Mouse (Mus musculus) midbrain, embryonic 11.5 days (tissue): ENCODE data around the gene Ccrl2. TPM values are rescaled to one million over a fixed set of nuclear protein-coding genes. Genes with fewer than 3 reads are reported as not detected.

ENCODE experiments used
- ATAC-seq: fragments of 200-750 bp; cut with Nextera tagmentation; 2 replicates; pipeline ENCODE4 v1.8.0; 2017; ENCODE audit warnings: moderate TSS enrichment, moderate library complexity; ENCODE audit not compliant: low FRiP score
- DNase-seq: peaks from one replicate; pipeline ENCODE4 v3.0.0; 2015; ENCODE audit warnings: low spot score; ENCODE audit errors: missing footprints
- H3K27ac ChIP-seq: fragments of 300-500 bp; sonication (generic); 2 replicates; pipeline ENCODE4 v1.5.1; 2014; ENCODE audit warnings: low read depth, low read length
- H3K27me3 ChIP-seq: fragments of 300-500 bp; sonication (generic); 2 replicates; pipeline ENCODE4 v1.6.1; 2014; ENCODE audit warnings: mild to moderate bottlenecking, low read length, moderate library complexity, mixed read lengths; ENCODE audit not compliant: control insufficient read depth, insufficient read depth
- H3K36me3 ChIP-seq: fragments of 300-500 bp; sonication (generic); 2 replicates; pipeline ENCODE4 v1.6.1; 2014; ENCODE audit warnings: mild to moderate bottlenecking, low read length, moderate library complexity, mixed read lengths; ENCODE audit not compliant: control insufficient read depth, insufficient read depth
- H3K4me1 ChIP-seq: fragments of 300-500 bp; sonication (generic); 2 replicates; pipeline ENCODE4 v1.6.1; 2014; ENCODE audit warnings: low read length; ENCODE audit not compliant: control insufficient read depth, insufficient read depth
- H3K4me2 ChIP-seq: fragments of 300-500 bp; sonication (generic); 2 replicates; pipeline ENCODE4 v1.6.1; 2014; ENCODE audit warnings: mild to moderate bottlenecking, moderate library complexity
- H3K4me3 ChIP-seq: fragments of 300-500 bp; sonication (generic); 2 replicates; pipeline ENCODE4 v1.5.1; 2014; ENCODE audit warnings: low read depth, low read length
- H3K9ac ChIP-seq: fragments of 300-500 bp; sonication (generic); 2 replicates; pipeline ENCODE4 v1.6.1; 2014; ENCODE audit warnings: low read length
- H3K9me3 ChIP-seq: fragments of 300-500 bp; sonication (generic); 2 replicates; pipeline ENCODE4 v1.6.1; 2016; ENCODE audit warnings: low read length; ENCODE audit not compliant: control insufficient read depth
- WGBS: fragments of 180-500 bp; shearing (Covaris S2); extraction: QIAGEN DNeasy Blood & Tissue Kit; methylation state at CpG from one replicate; pipeline ENCODE4 v1.1.7; 2014; 5-methylcytosine and 5-hydroxymethylcytosine counted together
- polyA plus RNA-seq: library from polyadenylated mRNA; unstranded; fragments of >200 nt; fragmentation: Nextera tagmentation; extraction: Ambion mirVana; gene quantifications from 2 replicates; pipeline ENCODE4 v1.2.1, GENCODE M21; 2014

The Ccrl2 gene
- polyA plus RNA-seq, 1 experiment from 2014 or later, result 1.9 TPM

- WGBS, result 71% methylated on average over 3 of the region's 3 CpGs
- H3K9ac ChIP-seq, result no peak overlapping the region
- no peaks in the 10 kb centered on the region for H3K9me3 ChIP-seq
- H3K4me3 ChIP-seq, result no peak overlapping the region
- no peak for DNase-seq
- no peaks in the 10 kb centered on the region for H3K27me3 ChIP-seq
- no peaks in the 10 kb centered on the region for H3K4me1 ChIP-seq
- ATAC-seq, result no peak
- H3K4me2 ChIP-seq, result no peak overlapping the region
- H3K36me3 ChIP-seq, result no peaks in the 10 kb centered on the region
- no peak overlapping the region for H3K27ac ChIP-seq
These were observed 45.3 kb downstream of the Ccrl2 start for GRCm38 (mm10) chr9:111012041-111012440.

GRCm38 (mm10) chr9:111011550-111011949, 45.8 kb downstream of the Ccrl2 start:
- H3K9ac ChIP-seq, result no peak overlapping the region
- DNase-seq (no peak), ATAC-seq (no peak)
- WGBS, result 85% methylated on average over 9 of the region's 9 CpGs
- no peaks in the 10 kb centered on the region for H3K27me3 ChIP-seq
- H3K4me2 ChIP-seq, result no peak overlapping the region
- H3K27ac ChIP-seq, result no peak overlapping the region
- H3K36me3 ChIP-seq, result no peaks in the 10 kb centered on the region
- no peaks in the 10 kb centered on the region for H3K9me3 ChIP-seq
- H3K4me3 ChIP-seq, result no peak overlapping the region
- no peaks in the 10 kb centered on the region for H3K4me1 ChIP-seq

- H3K4me2 ChIP-seq, result no peak overlapping the region
- no peaks in the 10 kb centered on the region for H3K36me3 ChIP-seq
- H3K9me3 ChIP-seq, result no peaks in the 10 kb centered on the region
- no peak for DNase-seq
- H3K9ac ChIP-seq, result no peak overlapping the region
- no peaks in the 10 kb centered on the region for H3K4me1 ChIP-seq
- WGBS, result 66% methylated on average over 3 of the region's 3 CpGs
- no peaks in the 10 kb centered on the region for H3K27me3 ChIP-seq
- H3K27ac ChIP-seq, result no peak overlapping the region
- no peak for ATAC-seq
- no peak overlapping the region for H3K4me3 ChIP-seq
These were observed 47.6 kb downstream of the Ccrl2 start for GRCm38 (mm10) chr9:111009763-111010162.

- no peaks in the 10 kb centered on the region for H3K4me1 ChIP-seq
- no peaks in the 10 kb centered on the region for H3K9me3 ChIP-seq
- WGBS, result 95% methylated on average over 2 of the region's 2 CpGs
- no peak overlapping the region for H3K9ac ChIP-seq
- ATAC-seq, result no peak
- H3K36me3 ChIP-seq, result no peaks in the 10 kb centered on the region
- no peak for DNase-seq
- H3K27ac ChIP-seq, result no peak overlapping the region
- H3K4me2 ChIP-seq, result no peak overlapping the region
- H3K27me3 ChIP-seq, result no peaks in the 10 kb centered on the region
- no peak overlapping the region for H3K4me3 ChIP-seq
These were observed 50.8 kb downstream of the Ccrl2 start for GRCm38 (mm10) chr9:111006544-111006943.

Other genes with a start within 250 kb of the Ccrl2 start
- not detected in 2 replicates for gene Prss44, start 243.5 kb downstream of the Ccrl2 start, polyA plus RNA-seq
- not detected in 2 replicates for gene Prss43, start 230.8 kb downstream of the Ccrl2 start, polyA plus RNA-seq
- gene Prss45, start 222.9 kb downstream of the Ccrl2 start, polyA plus RNA-seq, result 0.14 TPM in 1 of 2 replicates, not detected in the other
- 0.11 TPM in 1 of 2 replicates, not detected in the other for gene Prss46, start 213.0 kb downstream of the Ccrl2 start, polyA plus RNA-seq
- gene Prss50, start 199.6 kb downstream of the Ccrl2 start, polyA plus RNA-seq, result 0.37 TPM in 1 of 2 replicates, not detected in the other
- gene Als2cl, start 177.6 kb downstream of the Ccrl2 start, polyA plus RNA-seq, result 0.54 and 0.71 TPM in 2 replicates
- 0.18 and 0.22 TPM in 2 replicates for gene Tmie, start 177.4 kb downstream of the Ccrl2 start, polyA plus RNA-seq
- not detected in 2 replicates for gene Fam240a, start 140.7 kb downstream of the Ccrl2 start, polyA plus RNA-seq
- not detected in 2 replicates for gene Tdgf1, start 111.4 kb downstream of the Ccrl2 start, polyA plus RNA-seq
- gene Lrrc2, start 106.0 kb downstream of the Ccrl2 start, polyA plus RNA-seq, result 0.04 TPM in 1 of 2 replicates, not detected in the other
- 0.11 TPM in 2 replicates for gene Rtp3, start 66.9 kb downstream of the Ccrl2 start, polyA plus RNA-seq
- 0.27 and 0.44 TPM in 2 replicates for gene Ltf, start 38.2 kb downstream of the Ccrl2 start, polyA plus RNA-seq
- 46.3 and 49.9 TPM in 2 replicates for gene Lrrfip2, start 60.1 kb upstream of the Ccrl2 start, polyA plus RNA-seq
- 53.3 and 55.4 TPM in 2 replicates for gene Mlh1, start 214.3 kb upstream of the Ccrl2 start, polyA plus RNA-seq
- 42.3 and 50.4 TPM in 2 replicates for gene Epm2aip1, start 214.4 kb upstream of the Ccrl2 start, polyA plus RNA-seq